Mouse (Mus musculus): Measurements from ENCODE around the gene Lhx4.
A peak's percentile ranks its signal among the peaks of the same experiment; 100 is the strongest.

Gene Lhx4

DNA sequence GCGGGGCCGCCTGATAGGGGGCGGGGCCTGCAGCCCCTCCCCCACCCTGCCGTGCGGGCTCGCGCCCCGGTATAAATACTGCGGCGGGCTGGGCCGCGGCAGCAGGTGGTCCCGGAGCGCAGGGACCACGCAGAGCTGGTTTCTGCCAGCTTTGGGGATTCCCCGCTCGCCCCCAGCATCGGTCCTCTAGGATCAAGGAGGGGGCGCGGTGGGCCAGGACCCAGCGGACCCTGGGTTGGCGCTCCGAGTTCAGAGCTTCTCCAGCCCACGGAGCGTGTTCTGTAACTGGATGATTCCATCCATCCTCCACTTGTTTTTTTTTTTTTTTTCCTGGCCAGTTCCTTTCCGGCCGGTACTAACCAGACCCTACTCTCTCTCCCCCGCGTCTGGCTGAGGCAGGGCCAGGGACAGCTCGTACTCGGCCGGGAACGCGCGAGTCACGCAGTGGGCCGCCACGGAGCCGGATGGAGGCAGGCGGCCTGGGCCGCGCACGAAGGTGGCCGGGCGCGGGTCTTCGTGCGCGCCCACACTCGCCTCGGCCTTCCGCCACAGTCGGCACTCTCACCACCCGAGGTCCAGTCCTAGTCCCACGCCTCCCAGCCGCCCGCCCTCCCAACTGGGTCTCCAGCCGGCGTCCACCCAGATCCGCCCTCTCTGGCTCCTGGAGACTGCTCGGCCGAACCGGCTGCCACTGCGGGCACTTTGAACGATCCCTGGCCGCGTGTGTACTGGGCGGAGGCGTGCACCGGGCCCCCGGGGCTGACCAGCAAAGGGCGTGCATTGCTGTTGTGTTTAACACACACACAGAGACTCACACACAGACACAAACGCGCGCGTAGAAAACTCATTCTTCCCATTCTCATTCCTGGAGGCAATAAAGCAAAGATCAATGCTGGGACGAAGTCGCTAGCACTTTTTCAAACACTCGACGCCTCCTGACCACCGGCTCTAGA is 8.8 kb downstream of the Lhx4 start:
- DNase-seq (ENCODE audit: low spot score): no peak

DNA sequence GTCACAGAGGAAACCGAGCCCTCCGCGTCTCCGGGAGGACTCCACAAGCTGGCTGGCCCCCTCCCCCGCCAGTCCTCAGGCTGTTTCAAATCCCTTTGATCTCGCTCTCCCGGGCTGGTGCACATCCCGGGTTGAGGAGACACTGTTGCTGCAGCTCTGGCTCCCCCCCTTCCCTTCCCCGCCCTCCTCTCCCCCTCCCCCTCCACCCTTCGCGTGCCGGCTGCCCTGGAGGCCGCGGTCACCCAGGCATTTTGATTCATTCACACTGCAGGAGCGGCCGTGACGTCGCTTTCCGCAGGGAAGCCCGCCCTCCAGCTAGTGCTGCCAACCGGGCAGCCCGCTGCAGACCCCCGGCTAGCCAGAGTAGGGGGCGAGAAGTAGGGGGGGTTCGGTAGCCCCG is 9.5 kb downstream of the Lhx4 start:
- DNase-seq (ENCODE audit: low spot score): no peak

DNA sequence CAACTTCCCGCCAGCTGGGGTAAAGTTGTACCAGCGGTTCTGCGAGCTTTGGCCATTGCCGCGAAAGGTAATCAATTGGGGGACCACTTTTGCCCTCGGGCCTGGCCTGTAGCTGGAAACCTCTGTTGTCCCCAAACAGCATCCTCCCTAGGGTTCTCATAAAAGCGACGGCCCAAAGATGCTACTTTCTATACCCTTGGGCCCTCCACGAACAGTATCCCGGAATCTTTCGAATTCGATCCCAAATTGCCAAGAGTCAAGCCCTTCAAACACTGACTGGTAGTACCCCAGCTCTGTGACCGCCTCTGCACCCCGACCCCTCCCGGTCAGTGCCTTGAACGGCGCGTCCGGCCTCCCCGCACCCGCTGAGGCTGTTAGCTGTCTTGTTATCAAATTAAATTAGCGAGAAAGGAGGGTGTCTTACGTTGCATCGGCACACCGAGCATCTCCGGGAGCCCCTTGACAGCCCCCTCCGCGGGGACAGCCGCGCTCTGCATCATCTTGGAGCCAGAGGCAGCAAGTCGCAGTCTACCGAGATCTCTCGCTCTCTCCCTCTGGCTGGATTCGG is 10.0 kb downstream of the Lhx4 start:
- no peak for DNase-seq (ENCODE audit: low spot score)

DNA sequence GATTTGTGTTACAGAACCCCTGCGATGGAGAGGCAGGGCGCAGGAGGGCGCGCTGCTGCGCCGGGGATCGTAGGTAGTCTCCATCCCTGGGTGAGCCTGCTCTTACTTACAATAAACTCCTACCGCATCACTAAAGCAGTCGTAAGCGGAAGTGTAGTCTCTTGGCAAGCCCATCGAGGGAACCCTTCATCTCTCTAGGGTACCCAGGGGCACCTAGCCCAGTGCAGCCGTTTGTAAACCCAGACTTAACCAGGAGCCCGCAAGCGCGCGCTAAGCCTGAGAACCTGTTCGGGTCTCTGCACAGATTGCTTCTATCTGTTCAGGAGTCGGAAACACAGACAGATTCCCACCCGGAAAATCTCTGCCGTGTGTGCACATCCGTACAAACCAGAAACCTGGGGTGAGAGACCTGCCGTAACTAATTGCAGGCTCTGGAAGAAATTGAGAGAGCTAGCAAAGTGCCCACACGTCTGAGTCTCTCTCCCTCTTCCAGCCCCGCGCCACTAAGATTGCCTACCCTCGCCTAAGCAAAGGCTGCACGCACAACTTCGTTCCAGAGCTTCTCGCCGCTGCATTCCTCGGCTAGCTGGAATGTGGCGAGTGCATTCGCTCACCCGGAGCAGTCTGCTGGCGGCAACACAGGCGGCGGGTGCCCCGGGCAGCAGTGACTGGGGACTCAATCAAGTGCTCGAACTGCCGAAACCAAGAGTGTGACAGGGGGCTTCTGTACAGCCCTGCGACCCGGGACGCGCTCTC is 10.7 kb downstream of the Lhx4 start:
- DNase-seq (ENCODE audit: low spot score): peak; percentile 9

DNA sequence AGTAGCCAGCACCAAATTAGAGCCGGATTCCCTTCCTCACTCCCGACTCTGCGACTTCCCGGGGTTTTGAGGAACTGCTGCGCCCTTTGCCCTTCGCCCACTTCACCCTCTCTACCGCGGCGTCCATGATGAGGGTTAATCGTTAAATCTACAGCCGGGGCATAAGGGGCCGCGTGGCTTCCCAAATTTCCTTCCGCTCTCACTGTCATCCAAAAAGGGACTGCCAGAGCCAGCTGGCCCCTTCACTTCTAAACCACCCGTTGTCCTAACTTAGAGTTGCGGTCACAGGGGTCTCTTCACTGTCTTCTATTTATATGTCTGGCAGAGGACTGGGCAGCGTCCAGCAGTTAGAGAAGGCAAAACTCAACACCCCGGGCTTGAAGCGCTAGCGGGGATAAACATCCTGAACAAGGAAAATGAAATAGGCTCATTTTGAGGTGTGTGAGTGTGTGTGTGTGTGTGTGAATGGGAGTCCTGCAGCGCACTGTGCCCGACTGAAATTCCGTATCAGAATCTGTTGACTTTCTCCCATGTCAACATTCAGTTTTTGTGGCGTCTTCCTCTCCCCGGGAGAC is 13.6 kb downstream of the Lhx4 start:
- DNase-seq (ENCODE audit: low spot score): no peak

DNA sequence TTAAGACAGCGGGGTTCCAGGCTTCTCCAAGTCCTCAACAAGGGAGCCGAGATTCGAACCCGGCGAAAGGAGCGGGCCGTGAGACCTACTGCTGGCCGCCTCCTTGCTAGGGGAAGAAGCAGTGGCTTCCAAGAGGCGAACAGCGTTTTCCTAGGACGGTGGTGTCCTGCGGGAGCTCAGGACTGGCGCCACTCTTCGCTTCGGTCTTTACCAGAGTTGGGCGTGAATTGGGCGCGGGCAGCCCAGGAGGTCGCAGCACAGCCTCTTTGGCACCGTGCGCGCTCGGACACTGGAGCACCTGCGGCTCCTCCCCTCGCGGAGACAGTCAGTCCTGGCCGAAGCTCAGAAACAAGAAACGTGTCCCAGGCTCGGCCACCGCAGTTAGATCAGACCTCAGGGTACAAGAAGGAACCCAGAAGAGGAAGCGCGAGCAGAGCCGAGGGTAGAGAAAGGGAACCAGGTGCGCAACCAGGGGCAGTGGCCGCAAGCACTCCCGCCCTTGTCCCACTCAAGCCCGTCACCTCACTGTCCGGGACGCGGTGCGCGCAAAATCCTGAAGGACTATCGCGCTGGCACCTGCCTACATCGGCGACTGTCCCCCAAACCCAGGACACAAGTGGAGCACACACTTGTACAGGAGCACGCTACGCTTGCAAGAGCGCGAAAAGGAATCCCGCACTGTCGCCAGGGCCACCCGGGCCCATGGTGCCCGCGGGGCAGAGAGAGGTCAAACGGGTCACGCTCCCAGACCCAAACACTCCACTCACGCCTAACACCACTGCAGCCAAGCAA is 14.3 kb downstream of the Lhx4 start:
- DNase-seq (ENCODE audit: low spot score): no peak

DNA sequence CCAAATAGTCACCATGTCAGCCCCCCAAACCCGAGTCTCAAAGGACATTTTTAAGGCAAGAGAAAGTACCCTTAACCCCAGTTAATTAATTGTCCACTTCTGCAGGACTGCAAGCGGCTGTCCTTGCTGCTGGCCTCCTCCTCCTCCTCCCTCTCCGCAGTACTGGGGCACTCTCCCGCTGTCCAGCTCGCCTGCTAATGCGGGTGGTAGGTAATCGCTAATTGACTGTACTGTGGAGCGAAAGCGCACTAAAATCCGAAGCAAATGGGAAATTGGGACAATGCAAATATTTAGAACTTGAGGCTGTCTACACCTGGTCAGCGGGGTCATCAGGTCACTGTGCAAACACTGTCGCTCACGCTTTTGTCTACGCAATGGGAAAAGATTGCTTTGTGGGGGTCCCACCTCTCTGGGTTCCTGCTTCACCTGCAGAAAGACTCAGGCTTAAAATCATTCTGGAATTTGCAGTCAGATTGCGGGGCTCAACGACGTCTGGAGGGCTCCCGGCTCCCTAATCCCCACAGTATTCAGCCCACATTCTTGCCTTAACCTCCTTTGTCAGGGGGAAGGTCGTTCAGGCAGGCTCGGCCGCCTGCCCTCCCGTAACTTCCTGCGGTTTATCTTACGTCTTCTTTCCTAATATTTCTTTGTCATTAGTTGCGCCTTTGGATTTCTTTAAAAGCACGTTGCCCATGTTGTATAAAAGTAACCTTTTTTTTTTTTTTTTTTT is 15.2 kb downstream of the Lhx4 start:
- DNase-seq (ENCODE audit: low spot score): no peak

DNA sequence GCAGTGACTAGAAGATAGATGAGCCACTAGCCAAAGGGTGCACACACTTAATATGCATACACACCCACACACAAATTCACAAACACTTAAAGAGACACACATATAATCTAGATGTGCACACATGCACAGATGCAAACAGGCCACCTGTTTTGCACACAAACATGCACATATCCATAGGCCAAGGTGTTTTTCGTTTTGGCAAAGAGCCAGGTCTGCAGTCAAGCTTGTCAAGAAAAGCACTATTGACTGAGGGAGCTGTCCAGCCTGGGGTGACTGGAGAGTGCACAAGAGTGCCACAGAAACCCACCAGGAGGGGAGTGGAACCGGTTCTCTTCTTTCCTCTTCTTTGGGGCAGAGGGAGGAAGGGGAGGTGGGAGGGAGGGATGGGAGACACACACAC is 20.3 kb downstream of the Lhx4 start:
- DNase-seq (ENCODE audit: low spot score): no peak

DNA sequence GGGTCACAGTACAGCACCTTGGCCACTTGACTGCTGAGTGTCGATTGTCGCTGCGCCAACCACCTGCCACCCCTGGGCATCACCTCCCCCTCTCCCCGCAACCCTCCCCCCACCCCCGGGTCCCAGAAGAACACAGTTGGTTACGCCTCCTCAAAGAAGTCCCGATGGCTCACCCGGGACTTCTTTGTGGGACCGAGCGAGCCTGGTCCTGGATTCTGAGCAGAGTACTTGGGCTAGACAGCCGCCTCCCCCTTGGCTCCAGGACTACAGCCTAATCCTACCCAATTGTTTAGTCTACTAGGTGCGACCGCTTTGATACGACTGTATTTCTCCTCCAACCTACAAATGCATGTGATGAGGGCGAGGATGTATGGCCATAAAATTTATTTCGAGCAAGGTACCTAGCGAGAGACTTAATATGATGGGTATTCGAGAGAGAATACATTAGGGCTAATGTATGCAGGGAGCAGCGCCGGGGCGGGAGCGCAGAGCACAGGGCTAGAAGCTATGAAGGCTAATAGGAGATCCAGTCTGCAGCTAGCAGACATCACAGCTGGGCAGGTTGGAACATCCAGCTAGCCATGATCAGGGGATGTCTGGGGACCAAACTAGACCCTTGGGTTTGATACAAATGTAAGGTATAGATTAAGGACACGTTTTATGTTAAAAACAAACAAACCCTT is 22.2 kb downstream of the Lhx4 start:
- no peak for DNase-seq (ENCODE audit: low spot score)

DNA sequence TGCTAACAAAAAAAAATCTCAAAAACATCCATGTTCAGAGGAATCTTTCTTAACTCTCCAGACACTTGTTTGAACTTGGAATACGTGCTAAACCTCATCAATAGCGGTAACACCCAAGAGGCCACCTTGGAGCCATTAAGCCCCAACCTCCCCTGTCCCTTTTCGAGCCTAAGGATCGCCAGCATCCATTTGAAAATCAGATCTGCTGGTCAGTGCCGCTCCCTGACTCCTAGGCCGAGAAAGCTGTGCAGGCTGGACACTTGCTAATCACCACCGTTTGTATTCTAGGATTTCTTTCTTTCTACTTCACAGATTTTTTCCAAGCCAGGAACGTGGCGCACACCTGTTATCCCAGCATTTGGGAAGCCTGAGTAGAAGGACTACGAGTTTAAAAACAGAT is 23.7 kb downstream of the Lhx4 start:
- no peak for DNase-seq (ENCODE audit: low spot score)

DNA sequence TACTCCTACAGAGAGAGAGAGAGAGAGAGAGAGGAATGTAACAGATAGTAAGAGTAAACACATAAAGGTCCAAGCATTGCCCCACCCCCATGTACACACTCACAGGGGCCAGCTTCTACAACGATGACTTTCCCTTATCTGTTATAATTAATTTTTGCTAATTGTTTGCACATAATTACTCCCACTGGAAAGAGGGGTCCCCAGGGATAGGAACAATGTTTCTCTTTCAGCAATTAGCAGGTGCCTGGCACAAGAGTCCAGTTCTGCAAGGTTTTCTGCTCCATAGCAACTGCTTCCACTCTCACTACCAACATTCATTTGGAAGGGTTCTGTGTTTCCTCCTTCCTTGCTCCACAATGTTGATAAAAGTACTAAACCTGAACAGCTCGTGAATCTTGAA is 25.6 kb downstream of the Lhx4 start:
- no peak for DNase-seq (ENCODE audit: low spot score)

DNA sequence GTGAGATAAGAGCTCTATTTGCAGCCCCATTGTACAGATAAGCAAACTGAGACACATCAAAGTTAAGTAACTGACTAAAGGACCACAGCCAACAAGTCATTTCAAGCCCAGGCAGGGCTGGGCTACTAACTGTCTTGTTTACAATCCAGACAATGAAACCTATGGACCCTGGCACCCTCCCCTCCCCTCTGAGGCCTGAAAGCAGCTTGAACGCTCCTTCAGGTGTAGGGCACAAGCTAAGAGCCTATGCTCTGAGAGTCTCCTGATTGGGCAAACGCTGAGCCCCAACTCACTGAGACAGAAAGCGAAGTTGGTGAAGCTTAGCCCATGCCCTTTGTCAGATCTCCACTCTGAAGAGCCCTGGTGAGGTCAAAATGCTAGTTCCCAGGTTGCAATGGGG is 27.2 kb downstream of the Lhx4 start:
- no peak for DNase-seq (ENCODE audit: low spot score)

DNA sequence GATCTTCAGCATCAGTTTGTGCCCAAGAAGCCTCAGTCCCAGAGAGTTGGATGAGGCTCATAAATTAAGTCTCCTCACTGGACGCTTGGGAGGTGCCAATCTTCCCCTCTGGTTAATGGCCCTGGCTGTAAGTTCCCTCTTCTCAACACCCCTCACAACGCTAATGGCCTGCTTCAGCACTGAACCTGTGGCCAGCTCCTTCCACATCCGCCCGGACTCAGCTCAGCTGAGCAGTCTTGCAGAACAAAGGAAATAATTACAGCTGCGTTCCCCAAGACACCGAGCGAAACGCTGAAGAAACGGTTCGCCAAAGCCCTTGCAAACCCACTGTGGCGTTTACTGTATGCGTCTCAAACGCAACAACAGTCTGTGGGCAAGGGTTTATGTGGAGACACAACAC is 29.3 kb downstream of the Lhx4 start:
- peak; percentile 32 for DNase-seq (ENCODE audit: low spot score)

DNA sequence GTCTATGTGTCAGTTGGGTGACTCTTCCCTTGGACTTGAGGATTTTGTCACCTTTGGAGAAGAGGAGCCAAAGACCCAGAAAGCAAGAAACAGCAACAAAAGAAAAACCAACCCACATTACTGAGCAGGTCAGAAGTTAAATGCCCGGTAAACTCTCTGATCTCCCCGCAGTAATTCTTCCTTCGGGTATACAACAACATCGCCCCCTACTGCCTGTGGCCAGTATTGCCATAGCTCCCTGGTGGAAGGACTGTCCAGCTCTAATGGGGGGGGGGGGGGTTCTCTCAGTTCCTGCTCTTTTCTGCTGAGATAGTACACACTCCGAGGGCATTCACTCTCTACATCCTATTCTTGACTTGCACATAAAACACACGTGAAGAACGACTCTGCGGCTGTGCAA is 30.0 kb downstream of the Lhx4 start:
- no peak for DNase-seq (ENCODE audit: low spot score)

DNA sequence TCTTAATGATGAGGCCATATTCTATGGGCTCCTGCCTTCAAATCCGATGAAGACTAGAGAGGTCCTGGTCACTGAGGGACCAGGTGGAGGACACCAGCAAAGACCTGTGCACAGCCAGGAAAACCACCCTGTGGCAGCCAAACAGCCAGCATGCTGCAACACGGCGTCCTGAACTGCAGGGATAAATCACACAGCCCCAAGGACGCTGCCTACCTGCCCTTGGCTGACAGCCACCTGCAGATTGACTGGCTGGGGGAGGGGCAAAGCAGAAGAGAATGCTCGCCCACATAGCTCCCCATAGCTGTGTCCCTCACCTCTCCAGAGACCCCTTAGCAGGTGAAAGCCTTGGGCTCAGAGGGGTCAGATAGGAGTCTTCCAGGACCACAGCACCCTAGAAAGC is 31.5 kb downstream of the Lhx4 start:
- DNase-seq (ENCODE audit: low spot score): no peak

DNA sequence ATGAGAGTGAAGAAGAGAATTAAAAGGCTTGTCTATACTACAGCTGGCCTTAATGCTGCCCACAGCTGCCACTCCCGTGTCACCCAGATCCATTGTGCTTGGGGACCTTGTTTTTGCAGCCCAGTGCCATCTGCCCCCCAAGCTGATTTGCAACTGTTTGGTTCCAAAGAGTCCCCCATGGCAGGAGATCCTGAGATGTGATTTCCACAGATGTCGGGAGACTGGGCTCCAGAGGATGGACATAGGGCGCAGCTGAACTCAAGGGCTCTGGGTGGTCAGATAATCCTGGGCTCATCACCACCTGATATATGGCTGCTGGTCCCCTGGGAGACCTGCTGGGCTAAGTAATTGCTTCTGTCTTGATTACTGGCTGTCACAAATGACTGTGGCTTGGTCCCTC is 32.6 kb downstream of the Lhx4 start:
- DNase-seq (ENCODE audit: low spot score): no peak

DNA sequence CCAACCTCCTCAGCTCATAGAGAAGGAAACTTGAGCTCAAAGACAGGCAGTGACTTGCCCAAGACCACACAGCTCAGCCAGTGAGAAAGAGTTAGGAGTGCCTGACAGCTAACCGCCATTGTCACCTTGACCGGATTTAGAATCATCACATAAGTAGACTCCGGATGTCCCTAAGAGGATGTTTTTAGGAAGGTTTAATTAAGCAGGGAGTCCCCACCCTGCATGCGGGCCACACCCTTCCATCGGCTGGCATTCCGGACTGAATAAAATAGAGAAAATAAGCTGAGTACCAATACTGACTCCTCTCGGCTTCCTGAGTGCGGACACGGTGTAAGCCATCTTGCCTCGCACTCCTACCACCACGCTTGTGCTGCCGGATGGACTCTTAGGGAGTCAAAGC is 34.2 kb downstream of the Lhx4 start:
- no peak for DNase-seq (ENCODE audit: low spot score)

DNA sequence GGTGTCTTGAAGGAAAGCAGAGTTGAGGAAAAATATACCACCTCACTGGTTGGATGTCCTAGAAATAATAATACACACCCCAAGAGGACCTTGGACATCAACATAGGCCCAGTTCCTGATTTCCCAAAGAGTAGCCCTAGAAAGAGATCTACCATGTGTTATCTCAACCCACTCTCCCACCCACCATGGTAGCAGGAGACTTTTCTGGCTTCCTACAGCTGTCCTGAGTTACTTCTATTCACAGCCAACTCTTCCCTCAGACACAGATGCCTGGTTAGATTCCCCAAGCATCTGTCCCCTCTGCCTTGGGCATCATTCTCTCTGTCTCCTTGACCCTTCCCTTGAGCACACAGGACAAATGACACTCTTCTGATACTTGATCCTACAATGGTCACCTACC is 36.1 kb downstream of the Lhx4 start:
- no peak for DNase-seq (ENCODE audit: low spot score)

DNA sequence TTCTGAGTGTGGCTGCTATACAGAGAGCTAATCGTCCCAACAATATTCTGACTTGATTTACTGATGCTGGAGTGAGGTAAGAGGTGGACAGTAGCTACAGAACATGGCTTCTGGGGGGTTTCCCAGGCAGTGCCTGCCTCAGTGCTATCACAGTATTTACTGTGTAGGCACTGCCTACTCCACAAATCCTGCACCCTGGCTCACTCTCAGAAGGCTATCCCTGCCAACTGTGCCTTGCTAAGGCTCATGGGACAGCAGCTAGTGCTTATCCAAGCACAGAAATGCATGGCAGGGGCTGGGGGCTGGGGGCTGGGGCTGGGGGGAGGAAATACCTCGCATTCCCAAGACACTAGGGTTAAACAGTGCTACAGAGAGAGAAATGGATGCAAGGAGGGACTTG is 38.2 kb downstream of the Lhx4 start:
- no peak for DNase-seq (ENCODE audit: low spot score)

DNA sequence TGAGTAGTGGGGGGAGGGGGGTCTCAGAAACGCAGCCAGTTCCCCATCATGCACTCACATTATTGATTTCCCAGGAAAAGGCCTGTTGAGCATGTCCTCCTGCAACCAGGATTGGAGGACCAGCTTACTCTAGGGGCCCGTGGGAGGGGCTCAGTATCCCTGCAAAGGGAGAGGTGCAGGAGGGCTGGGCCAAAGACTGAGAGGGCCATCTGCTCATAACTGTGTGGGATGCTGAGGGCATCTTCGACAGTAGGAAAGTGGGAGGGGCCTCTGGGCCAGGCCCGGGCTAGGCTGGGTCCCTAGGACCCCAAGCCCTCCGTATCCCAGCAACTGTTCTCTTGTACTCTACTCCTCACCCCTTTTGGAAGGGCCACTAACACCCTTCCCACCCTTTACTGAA is 47.3 kb downstream of the Lhx4 start:
- DNase-seq (ENCODE audit: low spot score): no peak
